Mouse (Mus musculus): ENCODE data around the gene Raver1. TPM values are rescaled to one million over a fixed set of nuclear protein-coding genes. Genes with fewer than 3 reads are reported as not detected.

Gene Raver1
- polyA plus RNA-seq, 1 experiment from 2014 or later = 40.8 TPM

GRCm38 (mm10) chr9:21114190-21114589, 22.4 kb upstream of the Raver1 start:
- H3K27me3 ChIP-seq (ENCODE audit: control insufficient read depth, insufficient read depth, low read length) = no peaks in the 10 kb centered on the region
- no peak overlapping the region for H3K4me3 ChIP-seq (replicated peaks; ENCODE audit: low read length)
- no peaks in the 10 kb centered on the region for H3K36me3 ChIP-seq (ENCODE audit: control insufficient read depth, insufficient read depth, low read length)
- ATAC-seq (ENCODE audit: insufficient read depth, low FRiP score) = no peak
- no peaks in the 10 kb centered on the region for H3K4me1 ChIP-seq (ENCODE audit: control insufficient read depth, insufficient read depth, low read length)
- no peaks in the 10 kb centered on the region for H3K9me3 ChIP-seq (replicated peaks; ENCODE audit: control insufficient read depth, low read length)
- no peak overlapping the region for H3K9ac ChIP-seq (ENCODE audit: low read length)
- H3K27ac ChIP-seq (ENCODE audit: low read length) = no peak overlapping the region
- 83% methylated on average over 7 of the region's 7 CpGs for WGBS
- no peak overlapping the region for H3K4me2 ChIP-seq (ENCODE audit: low read depth, low read length)

DNA sequence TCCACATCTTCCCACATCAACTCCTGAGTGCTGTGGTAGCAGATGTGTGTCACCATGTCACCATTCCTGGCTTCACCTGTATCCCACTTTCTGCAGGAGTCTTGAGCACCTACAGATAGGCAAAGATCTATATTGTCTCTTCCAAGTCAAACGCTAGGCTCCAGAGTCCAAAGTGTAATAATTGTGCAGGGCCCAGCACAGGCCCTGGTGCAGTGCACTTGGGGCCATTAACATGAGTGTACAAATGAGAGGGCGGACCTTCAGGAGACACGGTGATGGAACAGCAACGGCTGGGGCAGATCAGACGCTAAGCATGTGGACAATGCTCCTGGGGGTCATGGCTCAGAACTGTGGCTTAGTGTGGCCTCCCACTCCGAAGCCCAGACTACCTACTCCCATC, 21.9 kb upstream of the Raver1 start:
- Histone ChIP-seq H3K9ac (ENCODE audit: low read length) (no peak overlapping the region), H3K27me3 (ENCODE audit: control insufficient read depth, insufficient read depth, low read length) (no peaks in the 10 kb centered on the region), H3K27ac (ENCODE audit: low read length) (no peak overlapping the region), H3K4me3 (replicated peaks; ENCODE audit: low read length) (no peak overlapping the region), H3K4me1 (ENCODE audit: control insufficient read depth, insufficient read depth, low read length) (no peaks in the 10 kb centered on the region), H3K9me3 (replicated peaks; ENCODE audit: control insufficient read depth, low read length) (no peaks in the 10 kb centered on the region), H3K4me2 (ENCODE audit: low read depth, low read length) (no peak overlapping the region), H3K36me3 (ENCODE audit: control insufficient read depth, insufficient read depth, low read length) (no peaks in the 10 kb centered on the region)
- no peak for ATAC-seq (ENCODE audit: insufficient read depth, low FRiP score)
- 80% methylated on average over 6 of the region's 6 CpGs for WGBS

GRCm38 (mm10) chr9:21107607-21108237, 15.9 kb upstream of the Raver1 start:
- 45% methylated on average over 23 of the region's 23 CpGs for WGBS
- Histone ChIP-seq H3K4me2 (ENCODE audit: low read depth, low read length) (no peak overlapping the region), H3K4me3 (replicated peaks; ENCODE audit: low read length) (no peak overlapping the region), H3K9ac (ENCODE audit: low read length) (no peak overlapping the region), H3K27me3 (ENCODE audit: control insufficient read depth, insufficient read depth, low read length) (no peaks in the 10 kb centered on the region), H3K27ac (ENCODE audit: low read length) (no peak overlapping the region), H3K36me3 (ENCODE audit: control insufficient read depth, insufficient read depth, low read length) (no peaks in the 10 kb centered on the region), H3K4me1 (ENCODE audit: control insufficient read depth, insufficient read depth, low read length) (peaks cover 2% of the 10 kb centered on the region; the same call in 1 of the 2 replicates), H3K9me3 (replicated peaks; ENCODE audit: control insufficient read depth, low read length) (no peaks in the 10 kb centered on the region)
- 0 out of 2 replicates have a peak, but pooled peaks have one; percentile 45 for ATAC-seq (ENCODE audit: insufficient read depth, low FRiP score)

- Histone ChIP-seq H3K9me3 (replicated peaks; ENCODE audit: control insufficient read depth, low read length) (no peaks in the 10 kb centered on the region), H3K27me3 (ENCODE audit: control insufficient read depth, insufficient read depth, low read length) (no peaks in the 10 kb centered on the region), H3K4me3 (replicated peaks; ENCODE audit: low read length) (no peak overlapping the region), H3K27ac (ENCODE audit: low read length) (no peak overlapping the region), H3K36me3 (ENCODE audit: control insufficient read depth, insufficient read depth, low read length) (no peaks in the 10 kb centered on the region), H3K4me1 (ENCODE audit: control insufficient read depth, insufficient read depth, low read length) (peaks cover 2% of the 10 kb centered on the region; the same call in 1 of the 2 replicates), H3K9ac (ENCODE audit: low read length) (no peak overlapping the region), H3K4me2 (ENCODE audit: low read depth, low read length) (no peak overlapping the region)
- 78% methylated on average over 5 of the region's 5 CpGs for WGBS
- no peak for ATAC-seq (ENCODE audit: insufficient read depth, low FRiP score)
These were observed 14.2 kb upstream of the Raver1 start for GRCm38 (mm10) chr9:21105760-21106564.

DNA sequence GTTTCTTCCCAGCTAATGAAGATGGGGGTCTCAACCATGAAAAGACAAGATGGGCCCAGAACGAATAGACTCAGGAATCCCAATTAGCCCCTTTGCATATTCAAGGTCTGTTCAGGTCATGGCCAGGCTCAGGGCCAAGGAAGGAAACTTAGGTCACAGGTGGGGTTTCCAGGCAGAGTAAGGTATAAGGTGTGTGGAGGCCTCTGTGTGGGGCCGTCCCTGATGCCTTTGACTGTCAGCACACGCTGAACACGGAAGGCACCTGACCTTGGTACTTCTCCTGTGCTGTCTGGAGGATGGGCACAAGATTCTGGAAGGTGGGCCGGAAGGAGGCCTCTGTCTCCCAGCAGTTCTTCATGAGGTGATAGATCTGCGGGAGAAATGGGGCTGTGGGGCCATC, 13.0 kb upstream of the Raver1 start:
- Histone ChIP-seq H3K4me2 (ENCODE audit: low read depth, low read length) (no peak overlapping the region), H3K27ac (ENCODE audit: low read length) (no peak overlapping the region), H3K9me3 (replicated peaks; ENCODE audit: control insufficient read depth, low read length) (no peaks in the 10 kb centered on the region), H3K36me3 (ENCODE audit: control insufficient read depth, insufficient read depth, low read length) (no peaks in the 10 kb centered on the region), H3K4me3 (replicated peaks; ENCODE audit: low read length) (no peak overlapping the region), H3K4me1 (ENCODE audit: control insufficient read depth, insufficient read depth, low read length) (peaks cover 2% of the 10 kb centered on the region), H3K9ac (ENCODE audit: low read length) (no peak overlapping the region), H3K27me3 (ENCODE audit: control insufficient read depth, insufficient read depth, low read length) (no peaks in the 10 kb centered on the region)
- ATAC-seq (ENCODE audit: insufficient read depth, low FRiP score) = no peak
- 81% methylated on average over 6 of the region's 6 CpGs for WGBS

GRCm38 (mm10) chr9:21102076-21102475, 10.3 kb upstream of the Raver1 start:
- 81% methylated on average over 2 of the region's 2 CpGs for WGBS
- no peak for ATAC-seq (ENCODE audit: insufficient read depth, low FRiP score)
- H3K9ac ChIP-seq (ENCODE audit: low read length) = no peak overlapping the region

DNA sequence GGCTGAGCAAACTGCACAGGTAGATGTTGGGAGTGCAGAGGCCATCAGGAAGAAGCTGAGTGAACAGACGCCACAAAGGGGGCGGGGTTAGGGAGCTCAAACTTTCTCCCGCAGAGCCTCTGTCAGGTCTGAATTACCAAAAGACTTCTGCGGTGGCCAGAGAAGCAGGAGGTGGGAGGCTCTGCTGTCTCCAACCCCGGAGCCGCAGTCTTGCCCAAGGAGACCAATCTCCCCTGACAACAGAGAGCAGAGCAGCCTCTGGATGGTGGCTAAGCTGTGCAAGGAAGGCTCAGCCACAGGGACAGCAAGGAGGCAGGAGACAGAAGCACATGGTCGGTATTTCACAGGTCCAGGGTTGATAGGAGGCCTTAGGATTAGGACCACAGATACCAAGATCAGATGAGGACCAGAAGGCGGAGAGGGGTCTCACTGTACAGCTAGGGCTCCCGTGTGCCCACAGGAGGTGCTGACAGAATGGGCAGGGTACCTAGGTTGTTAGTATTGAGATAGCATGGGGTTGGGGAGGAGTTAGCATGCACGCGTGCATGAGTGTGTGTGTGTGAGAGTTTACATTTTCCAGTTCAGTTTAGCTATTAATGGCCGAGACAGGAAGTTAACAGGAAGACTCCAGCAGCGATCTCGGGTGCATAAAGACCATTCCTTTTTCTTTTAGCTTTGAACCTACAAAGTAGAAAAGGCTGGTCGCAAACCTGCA, 8.8 kb upstream of the Raver1 start:
- 38% methylated on average over 15 of the region's 15 CpGs for WGBS
- H3K4me3 ChIP-seq (replicated peaks; ENCODE audit: low read length) = no peak overlapping the region
- no peaks in the 10 kb centered on the region for H3K36me3 ChIP-seq (ENCODE audit: control insufficient read depth, insufficient read depth, low read length)
- no peak overlapping the region for H3K27ac ChIP-seq (ENCODE audit: low read length)
- H3K4me1 ChIP-seq (ENCODE audit: control insufficient read depth, insufficient read depth, low read length) = peaks cover 4% of the 10 kb centered on the region; the same call in 1 of the 2 replicates
- peak overlapping the region; percentile 29; the same call in 1 of the 2 replicates for H3K9ac ChIP-seq (ENCODE audit: low read length)
- no peaks in the 10 kb centered on the region for H3K27me3 ChIP-seq (ENCODE audit: control insufficient read depth, insufficient read depth, low read length)
- H3K9me3 ChIP-seq (replicated peaks; ENCODE audit: control insufficient read depth, low read length) = no peaks in the 10 kb centered on the region
- ATAC-seq (ENCODE audit: insufficient read depth, low FRiP score) = no peak
- no peak overlapping the region for H3K4me2 ChIP-seq (ENCODE audit: low read depth, low read length)

More at GRCm38 (mm10) chr9:21102076-21102475, 10.3 kb upstream of the Raver1 start:
- no peak overlapping the region for H3K27ac ChIP-seq (ENCODE audit: low read length)
- no peaks in the 10 kb centered on the region for H3K27me3 ChIP-seq (ENCODE audit: control insufficient read depth, insufficient read depth, low read length)
- H3K4me2 ChIP-seq (ENCODE audit: low read depth, low read length) = no peak overlapping the region
- H3K4me3 ChIP-seq (replicated peaks; ENCODE audit: low read length) = no peak overlapping the region
- no peaks in the 10 kb centered on the region for H3K9me3 ChIP-seq (replicated peaks; ENCODE audit: control insufficient read depth, low read length)
- peaks cover 4% of the 10 kb centered on the region; the same call in 1 of the 2 replicates for H3K4me1 ChIP-seq (ENCODE audit: control insufficient read depth, insufficient read depth, low read length)
- H3K36me3 ChIP-seq (ENCODE audit: control insufficient read depth, insufficient read depth, low read length) = no peaks in the 10 kb centered on the region

- no peak overlapping the region for H3K4me2 ChIP-seq (ENCODE audit: low read depth, low read length)
- H3K9ac ChIP-seq (ENCODE audit: low read length) = no peak overlapping the region
- no peaks in the 10 kb centered on the region for H3K36me3 ChIP-seq (ENCODE audit: control insufficient read depth, insufficient read depth, low read length)
- no peak for ATAC-seq (ENCODE audit: insufficient read depth, low FRiP score)
- peaks cover 4% of the 10 kb centered on the region; the same call in 1 of the 2 replicates for H3K4me1 ChIP-seq (ENCODE audit: control insufficient read depth, insufficient read depth, low read length)
- no peak overlapping the region for H3K4me3 ChIP-seq (replicated peaks; ENCODE audit: low read length)
- no peaks in the 10 kb centered on the region for H3K27me3 ChIP-seq (ENCODE audit: control insufficient read depth, insufficient read depth, low read length)
- H3K9me3 ChIP-seq (replicated peaks; ENCODE audit: control insufficient read depth, low read length) = no peaks in the 10 kb centered on the region
- H3K27ac ChIP-seq (ENCODE audit: low read length) = no peak overlapping the region
- 68% methylated on average over 8 of the region's 8 CpGs for WGBS
These were observed 6.0 kb upstream of the Raver1 start for GRCm38 (mm10) chr9:21097793-21098192.

DNA sequence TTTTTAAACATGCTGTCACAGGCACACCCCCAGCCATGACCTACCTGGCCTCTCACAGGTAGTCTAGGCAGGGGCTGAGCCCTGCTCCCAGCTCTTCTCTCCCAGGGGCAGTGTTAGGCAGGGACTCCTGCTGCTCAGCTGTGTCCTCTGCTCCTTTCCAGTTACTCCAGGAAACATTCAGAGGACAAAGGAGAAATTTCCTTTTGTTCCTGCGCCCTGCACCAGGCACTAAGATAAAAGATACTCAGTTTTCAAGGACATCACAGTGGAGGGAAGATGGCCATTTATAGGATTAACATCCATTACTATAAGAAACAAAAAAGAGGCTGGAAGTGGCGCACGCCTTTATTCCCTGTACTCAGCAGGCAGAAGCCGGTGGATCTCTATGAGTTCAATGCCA, 4.2 kb upstream of the Raver1 start:
- H3K4me1 ChIP-seq (ENCODE audit: control insufficient read depth, insufficient read depth, low read length) = peaks cover 4% of the 10 kb centered on the region; the same call in 1 of the 2 replicates
- no peaks in the 10 kb centered on the region for H3K36me3 ChIP-seq (ENCODE audit: control insufficient read depth, insufficient read depth, low read length)
- no peak overlapping the region; the same call in 1 of the 2 replicates for H3K9ac ChIP-seq (ENCODE audit: low read length)
- no peak overlapping the region for H3K4me3 ChIP-seq (replicated peaks; ENCODE audit: low read length)
- H3K4me2 ChIP-seq (ENCODE audit: low read depth, low read length) = no peak overlapping the region
- H3K27me3 ChIP-seq (ENCODE audit: control insufficient read depth, insufficient read depth, low read length) = no peaks in the 10 kb centered on the region
- H3K27ac ChIP-seq (ENCODE audit: low read length) = no peak overlapping the region
- H3K9me3 ChIP-seq (replicated peaks; ENCODE audit: control insufficient read depth, low read length) = no peaks in the 10 kb centered on the region
- no peak for ATAC-seq (ENCODE audit: insufficient read depth, low FRiP score)
- WGBS = 95% methylated on average over 4 of the region's 4 CpGs

All from stomach, embryonic 16.5 days (tissue).